Mouse (Mus musculus) R1 (cell line): ENCODE measurements around the gene Stx16.

Experiments
- DNase-seq: peaks from one replicate; pipeline ENCODE4 v3.0.0-alpha.2; 2018; ENCODE audit warnings: low read depth, low spot score

The Stx16 gene

DNA sequence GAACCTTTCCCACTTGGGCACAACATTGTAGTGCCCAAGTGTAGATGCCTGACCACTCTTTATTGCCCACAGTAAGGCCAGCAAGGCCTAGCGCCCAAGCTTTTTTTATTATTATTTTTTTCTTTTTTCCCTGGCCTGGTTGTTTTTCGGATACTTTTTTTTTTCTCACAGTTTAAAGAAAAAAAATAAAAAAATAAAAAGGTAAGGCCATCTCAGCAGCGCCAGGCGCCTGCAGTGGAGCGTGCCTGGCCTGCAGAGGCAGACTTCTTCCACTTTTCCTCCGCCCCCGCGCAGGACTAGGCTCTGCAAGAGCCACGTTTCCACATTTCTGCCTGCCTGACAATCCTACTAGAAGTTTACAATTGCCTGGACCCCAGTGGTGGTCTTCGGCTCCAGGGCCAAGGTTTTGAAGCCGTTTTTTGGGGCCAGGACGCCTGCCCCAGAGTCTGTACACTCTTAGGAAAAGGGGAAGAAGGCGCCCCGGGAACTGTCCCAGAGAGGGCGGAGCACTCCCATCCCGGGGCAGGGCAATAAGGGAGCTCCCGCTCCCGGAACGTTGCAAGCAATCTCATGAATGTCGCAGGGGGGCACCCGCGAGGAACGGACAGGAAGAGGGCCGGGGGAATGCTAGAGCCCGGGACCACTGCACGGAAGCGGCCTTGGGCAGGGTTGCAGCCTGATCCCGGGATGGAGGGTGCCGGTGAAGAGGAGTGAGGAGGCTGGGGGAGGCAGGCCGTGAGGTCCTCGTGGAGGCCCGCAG lies at the start of gene Stx16:
Gene Stx16, plus strand, starts transcription at position 636 of the 760 bp plus-strand sequence.
- peak; percentile 96 for DNase-seq

DNA sequence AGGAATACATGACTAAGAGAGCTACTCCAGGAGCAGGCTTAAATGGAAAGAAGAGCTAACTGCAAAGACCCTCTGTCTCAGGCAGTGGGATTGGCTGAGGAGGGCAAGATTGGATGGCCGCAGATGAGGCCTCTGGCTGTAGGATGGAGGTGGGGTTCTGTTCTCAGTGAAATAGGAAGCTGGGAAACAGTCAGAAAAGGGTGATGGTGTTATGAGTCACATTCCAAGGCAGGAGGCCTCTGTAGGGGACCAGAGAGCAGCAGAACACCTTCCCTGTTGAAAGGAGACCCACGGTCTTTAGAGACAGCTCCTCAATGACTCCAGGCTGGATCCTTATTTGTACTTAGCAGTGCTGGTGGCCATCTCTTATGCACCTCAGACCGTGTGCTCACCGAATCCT lies 49.7 kb upstream of the Stx16 start:
- DNase-seq: no peak

DNA sequence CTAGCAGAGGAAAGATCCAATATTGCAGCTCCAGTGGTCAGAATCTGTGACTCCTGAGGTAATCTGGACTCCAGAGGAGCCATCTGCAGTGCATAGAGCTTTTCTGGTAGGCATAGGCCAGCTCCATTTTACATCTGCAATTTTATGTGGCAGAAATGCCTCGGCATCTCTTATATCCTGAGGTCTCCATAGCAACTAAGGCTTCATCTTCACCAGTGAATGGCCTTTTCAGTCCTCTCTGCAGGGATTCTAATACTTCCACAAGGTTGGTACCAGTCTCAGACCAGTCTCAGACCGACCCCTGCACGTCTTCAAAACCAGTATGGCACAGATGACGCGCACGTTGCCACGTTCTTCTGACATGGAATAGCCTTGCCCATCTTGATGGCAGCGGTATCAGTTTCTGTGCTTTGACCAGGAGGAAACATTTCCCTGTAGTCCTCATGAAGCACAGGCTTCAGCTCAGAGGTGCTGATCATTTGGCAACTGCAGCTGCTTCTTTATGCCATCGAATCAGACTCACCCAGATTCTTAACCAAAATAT lies 42.8 kb upstream of the Stx16 start:
- no peak for DNase-seq

DNA sequence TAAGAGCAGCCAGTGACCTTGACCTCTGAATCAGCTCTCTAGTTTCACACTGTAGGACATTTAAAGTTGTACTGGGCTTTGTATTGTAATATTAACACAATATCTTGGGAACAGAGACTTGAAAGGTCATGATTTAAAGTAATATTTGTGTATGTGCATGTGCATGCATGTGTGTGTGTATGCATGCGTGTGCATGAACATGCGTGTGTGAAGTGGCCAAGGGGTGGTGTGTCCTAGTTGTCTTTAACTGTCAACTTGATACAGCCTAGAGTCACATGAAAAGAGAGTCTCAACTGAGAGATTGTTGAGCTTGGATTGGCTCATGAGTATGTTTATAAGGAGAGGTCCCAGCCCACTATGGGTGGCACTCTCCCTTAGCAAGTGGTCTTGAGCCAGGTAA lies 28.5 kb upstream of the Stx16 start:
- DNase-seq: no peak

DNA sequence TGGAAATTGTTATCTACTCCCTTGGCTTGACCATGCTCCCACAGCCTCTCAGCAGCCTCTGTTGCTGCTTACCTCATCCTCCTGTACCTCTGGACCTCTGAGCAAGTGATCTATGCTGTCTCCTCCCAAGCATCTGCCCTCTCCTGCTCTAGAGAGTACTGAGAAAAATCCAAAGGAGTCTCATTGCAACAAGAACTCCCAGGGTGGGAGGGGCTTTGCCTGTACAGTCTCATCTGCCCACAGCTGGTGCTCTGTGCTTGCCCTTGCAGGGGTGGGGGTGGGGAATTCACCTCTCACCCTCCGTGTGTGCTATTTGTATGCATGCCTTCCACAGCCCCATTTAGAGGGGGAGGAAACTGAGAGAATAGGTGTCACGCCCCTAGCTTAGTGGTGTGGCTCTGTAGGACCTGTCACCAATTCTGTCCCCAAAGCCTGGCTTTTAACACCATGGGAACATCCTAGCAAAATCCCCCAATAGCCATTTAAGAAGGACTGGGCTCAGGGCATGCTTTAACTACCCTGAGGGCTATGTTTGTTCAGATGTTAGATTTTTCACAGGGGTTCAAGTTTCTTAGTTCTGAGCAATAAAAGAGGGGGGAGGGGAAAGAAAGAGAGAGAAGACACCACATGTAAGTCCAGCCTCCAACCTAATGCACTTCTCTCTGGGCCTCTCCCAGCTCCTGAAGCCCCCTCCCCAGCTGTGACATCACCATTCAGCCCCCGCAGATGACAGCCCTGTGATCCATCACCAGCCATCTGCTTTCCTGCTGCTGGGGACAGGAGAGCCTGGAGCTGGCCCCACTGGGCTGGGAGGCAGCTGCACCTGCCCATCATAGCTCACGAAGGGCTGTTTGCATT lies 26.4 kb upstream of the Stx16 start:
- DNase-seq: peak; percentile 52

DNA sequence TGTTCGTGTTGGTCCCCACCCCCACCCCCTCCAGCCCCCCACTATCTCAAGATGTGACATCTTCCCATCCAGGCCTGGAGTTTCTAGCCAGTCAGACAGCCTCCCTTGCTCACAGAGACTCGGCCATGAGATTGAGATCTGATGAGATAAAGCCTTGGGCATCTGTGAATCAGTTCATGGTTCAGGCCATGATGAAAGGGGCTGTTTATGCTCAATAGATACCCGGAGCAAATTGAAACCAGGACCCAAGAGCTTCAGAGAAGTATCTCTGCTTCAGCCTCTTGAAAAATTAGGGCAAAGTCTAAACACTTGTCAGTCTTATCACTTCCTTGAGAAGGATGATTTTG lies 25.8 kb upstream of the Stx16 start:
- DNase-seq: no peak

DNA sequence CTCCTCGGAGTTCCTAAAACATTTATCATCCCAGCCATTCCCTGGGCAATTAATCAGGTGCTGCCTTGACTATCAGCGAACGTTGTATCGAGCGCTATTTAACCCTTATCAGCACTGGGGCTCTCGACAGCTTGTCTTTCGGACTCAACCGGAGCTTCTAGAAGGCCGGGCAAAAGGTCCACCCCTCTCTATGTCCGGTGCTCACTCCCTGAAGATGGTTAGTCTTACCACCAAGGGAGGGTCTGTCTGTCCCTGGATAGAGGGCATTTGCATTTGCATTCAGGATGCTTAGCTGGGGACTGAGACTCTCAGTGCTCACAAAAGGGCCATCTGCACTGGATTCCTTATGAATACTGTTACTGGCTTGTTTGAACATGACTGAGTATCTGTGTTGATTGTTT lies 25.0 kb upstream of the Stx16 start:
- peak; percentile 27 for DNase-seq

DNA sequence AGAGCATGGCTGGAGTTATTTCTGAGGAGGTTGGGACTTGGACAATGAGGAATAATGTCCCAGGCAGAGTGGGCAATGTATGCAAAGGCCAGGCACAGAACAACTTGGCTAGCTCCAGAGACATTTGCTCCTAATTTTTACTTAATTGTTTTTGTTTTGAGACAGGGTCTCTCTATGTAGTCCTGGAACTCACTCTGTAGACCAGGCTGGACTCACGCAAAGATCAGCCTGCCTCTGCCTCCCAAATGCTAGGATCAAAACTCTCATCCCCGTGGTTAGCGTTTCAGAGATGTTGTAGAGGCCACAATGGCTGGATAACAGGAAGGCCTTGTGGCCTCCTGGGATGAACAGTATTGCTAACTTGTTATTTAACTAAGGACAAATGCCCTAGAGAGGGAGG lies 21.6 kb upstream of the Stx16 start:
- no peak for DNase-seq

DNA sequence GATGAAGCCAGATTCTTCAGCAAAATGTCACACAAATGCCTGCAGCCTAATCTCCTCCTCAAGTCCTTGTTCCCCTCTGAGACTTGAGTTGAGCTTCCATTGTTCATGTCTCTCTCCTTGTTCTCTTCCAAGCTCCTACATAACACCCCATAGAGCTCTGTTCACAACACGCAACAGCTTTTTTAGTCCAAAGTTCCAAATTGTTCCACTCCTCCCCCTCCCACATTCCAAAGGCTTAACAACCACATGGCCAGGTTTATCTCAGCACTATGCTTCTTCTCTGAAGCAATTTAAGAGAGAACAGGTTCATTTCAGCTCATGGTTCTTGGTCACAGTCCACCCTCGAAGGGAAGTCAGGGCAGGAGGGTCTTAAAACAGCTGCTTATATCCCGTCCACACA lies 18.4 kb upstream of the Stx16 start:
- no peak for DNase-seq

DNA sequence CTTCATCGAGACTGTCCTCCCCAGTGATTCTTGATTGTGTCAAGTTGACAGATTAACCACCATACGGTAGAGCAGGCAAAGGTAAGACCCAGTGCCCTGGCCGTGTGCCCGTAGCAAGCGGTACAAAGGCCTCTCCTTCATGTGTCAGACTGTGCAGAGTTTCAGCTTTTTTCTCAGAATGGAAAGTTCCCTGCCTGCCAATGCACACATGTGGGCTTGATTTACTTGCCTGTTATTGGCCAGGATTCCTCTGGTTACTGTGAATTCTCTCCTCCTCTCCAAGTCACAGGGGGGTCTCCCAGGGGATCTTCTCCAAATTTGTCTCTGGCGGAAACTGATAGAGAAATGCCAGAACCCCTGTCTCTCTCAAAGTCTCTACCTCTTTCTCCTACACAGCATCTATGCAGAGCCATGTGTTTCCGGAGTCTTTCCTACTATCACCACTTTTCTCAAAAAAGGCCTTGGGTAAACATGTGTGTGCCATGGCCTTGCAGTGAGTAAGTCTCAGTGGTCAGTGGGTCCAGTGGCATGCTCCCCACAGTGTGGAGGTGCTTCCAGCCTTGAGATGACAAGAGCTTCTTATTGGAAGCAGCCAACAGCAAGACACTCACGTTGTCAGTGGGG lies 17.7 kb upstream of the Stx16 start:
- DNase-seq: no peak

DNA sequence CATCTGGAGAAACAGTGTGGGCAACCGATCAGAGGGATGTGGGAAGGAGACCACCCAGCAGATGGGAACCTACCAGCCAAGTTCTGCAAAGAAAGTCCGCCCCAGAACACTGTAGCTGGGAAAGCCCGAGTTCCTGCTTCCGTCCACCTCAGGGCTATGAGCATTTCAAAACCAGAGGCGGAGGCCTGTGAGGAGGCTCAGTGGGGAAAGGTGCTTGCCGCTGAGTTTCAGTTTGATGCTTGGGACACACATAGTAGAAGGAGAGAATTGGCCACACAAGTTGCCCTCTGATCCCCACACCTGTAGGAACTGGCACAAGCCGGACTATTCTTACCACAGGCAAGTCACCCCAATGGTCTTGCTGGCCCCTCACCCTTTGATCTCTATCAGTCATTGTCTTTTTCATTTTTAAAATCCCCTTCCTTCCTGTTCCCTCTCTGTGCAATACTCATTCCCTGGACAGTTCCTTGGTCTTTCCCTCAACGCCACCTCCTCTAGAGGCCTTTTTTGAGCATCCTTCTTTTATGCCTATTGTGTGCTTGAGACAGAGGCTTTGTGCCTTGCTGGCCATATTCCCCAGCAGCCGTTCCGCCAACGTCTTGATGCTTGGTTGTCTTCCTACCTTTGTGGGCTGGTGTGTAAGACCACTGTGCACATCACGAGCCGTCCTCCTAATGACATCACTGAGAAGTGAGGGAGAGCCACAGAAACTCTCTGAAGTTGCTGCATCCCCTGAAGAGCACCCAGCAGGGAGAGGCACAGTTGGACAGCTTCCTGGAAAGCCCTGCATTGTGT lies 16.3 kb upstream of the Stx16 start:
- no peak for DNase-seq

DNA sequence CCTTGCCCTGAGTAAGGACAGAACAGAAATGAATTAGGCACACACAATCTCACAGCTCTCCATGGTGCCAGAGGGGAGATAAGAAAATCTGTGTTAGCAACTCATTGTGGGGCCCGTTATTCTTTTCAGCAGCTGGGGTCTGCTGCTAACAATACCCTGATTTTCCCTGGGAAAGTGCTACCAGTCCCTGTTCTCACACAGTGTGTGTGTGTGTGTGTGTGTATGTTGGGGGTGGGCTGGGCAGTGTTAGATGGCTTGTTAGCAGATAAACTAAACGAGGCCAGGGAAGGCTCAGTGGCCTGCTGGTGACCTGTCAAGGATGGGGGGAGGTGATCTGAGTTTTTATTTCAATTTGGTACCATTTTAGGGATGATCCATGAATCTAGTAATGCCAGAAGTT lies 14.9 kb upstream of the Stx16 start:
- no peak for DNase-seq

DNA sequence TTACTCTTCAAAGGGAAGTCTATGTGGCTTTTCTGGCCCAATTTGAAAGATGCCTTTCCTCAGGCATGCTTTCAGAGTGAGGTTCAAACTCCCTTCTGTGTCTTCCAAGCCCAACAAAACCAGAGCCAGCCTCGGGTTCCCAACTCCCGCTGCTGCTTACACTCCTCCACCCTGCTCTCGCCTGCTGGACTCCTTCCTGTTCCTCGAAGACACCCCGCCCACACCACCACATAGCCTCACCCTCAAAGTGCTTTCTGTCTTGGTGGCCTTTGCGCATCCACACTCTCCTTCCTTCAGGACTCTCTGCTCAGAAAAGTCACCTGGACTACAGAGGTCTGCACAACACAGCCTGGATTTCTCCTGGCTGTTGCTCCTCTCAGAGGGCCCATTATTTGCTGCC lies 13.0 kb upstream of the Stx16 start:
- no peak for DNase-seq

DNA sequence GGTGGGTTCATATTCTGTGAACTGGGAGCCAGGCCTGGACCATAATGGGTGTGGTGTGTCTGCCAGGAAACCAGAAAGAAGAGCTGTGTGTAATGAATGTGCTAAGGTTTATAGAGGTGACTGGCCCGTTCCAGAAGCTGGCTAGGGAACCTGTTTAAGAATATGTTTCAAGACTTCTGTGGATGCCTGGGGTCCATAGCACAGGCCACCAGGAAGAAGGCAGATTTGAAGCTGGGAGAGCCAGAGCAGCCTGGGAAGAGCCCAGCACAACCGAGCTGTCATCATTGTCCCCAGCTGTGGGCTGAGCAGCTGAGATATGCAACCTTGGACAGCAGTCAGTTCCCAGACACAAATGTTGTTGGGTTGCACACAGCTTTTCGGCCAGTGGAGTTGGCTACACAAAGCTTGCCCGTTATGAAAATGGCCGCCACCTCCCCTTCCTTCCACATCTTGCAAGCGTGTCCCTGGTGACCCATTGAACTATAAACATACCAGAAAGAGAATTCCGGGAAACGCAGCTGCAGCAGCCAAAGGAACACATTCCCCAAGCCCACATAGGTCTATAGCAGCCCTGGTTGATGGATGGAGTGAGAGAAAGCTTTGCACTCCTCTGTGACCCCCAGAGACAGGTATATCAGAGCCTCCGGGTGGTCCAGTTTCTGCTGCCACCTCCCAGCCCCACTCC lies 12.4 kb upstream of the Stx16 start:
- no peak for DNase-seq

DNA sequence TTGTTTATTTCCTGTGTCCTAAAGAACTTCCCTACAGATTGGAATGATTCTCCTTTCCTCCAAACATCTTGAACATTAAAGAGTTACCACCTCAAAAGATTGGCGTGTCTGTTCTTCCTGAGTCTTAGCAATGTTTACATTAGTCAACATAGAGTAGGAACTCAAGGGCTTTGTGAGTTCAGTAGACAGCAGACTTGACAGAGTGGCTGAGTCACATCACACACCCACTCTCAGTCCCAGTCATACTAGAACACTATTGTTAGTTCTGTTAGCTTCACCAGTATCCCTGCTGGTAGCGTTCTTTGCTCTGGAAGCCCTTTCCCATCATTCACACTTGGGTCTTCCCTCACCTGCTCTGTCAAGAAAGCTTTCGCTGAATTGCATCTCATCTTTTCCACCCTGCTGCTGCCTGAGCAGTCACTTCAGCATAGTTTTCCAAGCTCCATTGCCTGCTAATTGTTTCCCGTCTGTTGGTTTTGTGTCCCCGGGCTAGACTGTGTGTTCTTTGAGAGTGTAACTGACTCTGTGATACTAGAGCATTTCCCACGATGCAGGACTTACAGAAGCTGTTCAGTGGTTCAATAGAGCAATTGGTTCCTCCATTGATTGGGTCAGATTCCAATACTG lies 8.2 kb upstream of the Stx16 start:
- no peak for DNase-seq

DNA sequence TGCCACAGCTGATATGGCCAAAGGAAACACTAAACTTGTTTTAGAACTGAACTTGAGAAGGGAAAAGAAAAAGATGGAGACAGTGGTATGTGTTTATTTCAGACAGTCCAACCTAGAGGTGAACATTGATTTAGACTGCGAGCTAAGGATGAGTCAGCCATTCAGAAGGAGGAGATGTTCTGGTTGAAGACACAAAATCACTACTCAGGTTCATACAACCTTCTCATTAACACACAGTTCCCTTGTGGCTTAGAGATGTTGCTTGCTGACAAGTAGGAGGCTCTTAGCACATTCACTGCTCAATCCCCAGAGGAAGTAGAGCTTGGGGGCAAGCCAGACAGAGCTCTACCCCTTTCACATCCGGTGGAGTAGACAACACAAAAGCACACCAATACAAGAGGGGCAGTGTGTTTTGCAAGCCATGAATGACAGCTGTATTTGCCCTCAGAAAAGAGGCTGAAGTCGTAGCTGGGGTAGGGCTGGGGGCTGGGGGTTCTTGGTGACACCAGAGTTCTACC lies 6.5 kb upstream of the Stx16 start:
- no peak for DNase-seq

DNA sequence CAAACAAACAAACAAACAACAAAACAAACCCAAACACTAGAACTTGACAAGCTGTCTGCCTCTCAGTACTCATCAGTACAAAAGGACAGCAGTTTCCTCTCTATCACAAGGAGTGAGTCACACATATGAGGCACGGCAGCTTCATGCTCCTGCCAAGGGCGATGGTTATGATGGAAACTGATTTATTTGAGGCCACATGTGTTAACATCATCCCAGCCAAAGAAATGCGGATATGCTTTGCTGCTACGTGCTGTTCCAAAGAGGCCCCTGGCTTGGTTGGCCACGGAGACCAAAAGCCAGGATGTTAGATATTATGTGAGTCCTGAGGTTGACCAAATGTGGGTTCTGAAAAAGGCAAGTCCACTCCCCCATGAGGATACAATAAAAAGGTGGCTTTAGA lies 4.7 kb upstream of the Stx16 start:
- DNase-seq: no peak

DNA sequence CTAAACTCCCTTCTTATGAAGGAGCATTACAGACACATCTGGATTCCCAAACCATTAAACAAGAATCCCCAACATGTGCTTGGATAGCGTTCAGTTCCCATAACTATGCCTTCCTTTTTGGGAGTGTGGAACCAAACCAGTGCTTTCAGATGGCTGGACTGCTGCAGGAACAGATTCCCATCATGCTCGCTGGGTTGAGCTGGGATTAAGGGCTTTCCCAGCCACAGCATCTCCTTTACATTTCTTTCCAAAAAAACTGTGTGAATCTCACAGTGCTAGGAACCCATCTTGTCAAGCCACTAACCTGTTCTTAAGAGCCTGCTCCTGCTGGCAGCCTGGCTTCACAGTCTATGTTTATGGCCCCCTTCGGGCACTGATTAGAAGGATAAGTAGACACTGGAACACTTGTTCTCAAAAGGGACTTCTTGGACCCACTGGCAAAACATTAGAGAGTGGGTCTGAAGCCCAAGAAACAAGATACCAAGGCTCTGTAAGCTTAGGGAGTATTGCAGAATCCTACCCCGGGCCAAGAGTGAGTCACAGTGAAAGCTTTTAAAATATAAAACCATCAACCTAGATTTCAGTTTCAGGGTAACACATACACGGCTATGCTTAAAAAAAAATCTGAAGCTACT lies 2.8 kb upstream of the Stx16 start:
- no peak for DNase-seq

DNA sequence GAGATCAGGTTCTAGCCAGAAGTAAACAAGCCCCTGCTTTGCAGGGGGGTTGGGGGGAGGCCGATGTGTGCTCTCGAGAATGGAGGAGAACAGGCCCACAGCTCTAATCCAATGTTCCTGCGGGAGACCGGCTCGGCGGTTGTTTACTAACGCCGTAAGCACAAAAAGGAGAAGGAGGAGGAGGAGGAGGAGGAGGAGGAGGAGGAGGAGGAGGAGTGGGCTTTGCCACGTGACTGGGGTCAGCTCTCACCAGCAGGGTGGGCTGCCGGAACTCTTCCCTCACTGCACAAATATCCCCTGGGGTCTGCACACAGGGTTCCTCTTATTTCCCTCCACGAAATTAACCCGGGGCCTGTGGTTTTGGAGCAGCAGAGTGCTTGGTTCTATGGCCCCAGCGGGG lies 1.5 kb upstream of the Stx16 start:
- DNase-seq: no peak

DNA sequence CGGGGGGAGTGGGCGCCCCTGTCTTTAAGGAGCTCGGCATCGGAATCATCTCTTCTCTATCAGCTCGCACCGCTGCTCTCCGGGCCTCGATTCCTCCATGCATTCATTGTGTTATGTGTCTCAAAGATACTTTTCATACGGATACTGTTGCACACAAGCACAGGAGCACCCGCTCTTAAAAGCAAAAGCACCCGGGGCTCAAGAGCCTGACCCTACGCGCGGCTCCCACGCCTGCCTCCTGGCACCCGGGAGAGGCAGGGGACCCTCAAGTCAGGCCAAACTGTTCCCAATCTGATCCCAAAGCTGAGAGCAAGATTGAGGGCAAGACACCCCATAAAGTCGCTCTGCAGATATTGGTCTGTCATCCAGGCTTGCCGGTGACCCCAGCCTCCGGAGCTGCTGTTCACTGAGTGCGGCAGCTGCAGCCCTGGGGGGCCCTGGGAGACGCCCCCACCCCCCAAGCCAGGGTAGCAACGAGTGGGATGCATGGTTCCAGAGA lies 987 bp upstream of the Stx16 start:
- peak; percentile 18 for DNase-seq
